Mouse (Mus musculus) heart, embryonic 12.5 days (tissue): Measurements from ENCODE around the gene Tesc. TPM values are rescaled to one million over a fixed set of nuclear protein-coding genes. Genes with fewer than 3 reads are reported as not detected.

Experiments used
- ATAC-seq: fragments of 200-750 bp; cut with Nextera tagmentation; 2 replicates; pipeline ENCODE4 v1.8.0; 2017; ENCODE audit warnings: moderate TSS enrichment, moderate library complexity; ENCODE audit not compliant: insufficient number of reproducible peaks, low FRiP score
- H3K27ac ChIP-seq: fragments of 300-500 bp; sonication (generic); 2 replicates; pipeline ENCODE4 v1.5.1; 2016; ENCODE audit warnings: mild to moderate bottlenecking, moderate library complexity; ENCODE audit not compliant: poor library complexity, severe bottlenecking
- H3K27me3 ChIP-seq: fragments of 300-500 bp; sonication (generic); replicated peaks from 2 replicates; pipeline ENCODE4 v1.6.1; 2016; ENCODE audit warnings: mild to moderate bottlenecking, moderate library complexity
- H3K36me3 ChIP-seq: fragments of 300-500 bp; sonication (generic); 2 replicates; pipeline ENCODE4 v1.6.1; 2016; ENCODE audit warnings: mild to moderate bottlenecking, moderate library complexity
- H3K4me1 ChIP-seq: fragments of 300-500 bp; sonication (generic); replicated peaks from 2 replicates; pipeline ENCODE4 v1.6.1; 2016; ENCODE audit warnings: mild to moderate bottlenecking
- H3K4me2 ChIP-seq: fragments of 300-500 bp; sonication (generic); 2 replicates; pipeline ENCODE4 v1.6.1; 2016; ENCODE audit warnings: mild to moderate bottlenecking, moderate library complexity
- H3K4me3 ChIP-seq: fragments of 300-500 bp; sonication (generic); 2 replicates; pipeline ENCODE4 v1.5.1; 2016; ENCODE audit warnings: mild to moderate bottlenecking
- H3K9ac ChIP-seq: fragments of 300-500 bp; sonication (generic); 2 replicates; pipeline ENCODE4 v1.6.1; 2016; ENCODE audit warnings: mild to moderate bottlenecking, moderate library complexity
- H3K9me3 ChIP-seq: fragments of 300-500 bp; sonication (generic); replicated peaks from 2 replicates; pipeline ENCODE4 v1.6.1; 2016; ENCODE audit warnings: mild to moderate bottlenecking, moderate library complexity
- WGBS: fragments of 180-500 bp; shearing (Covaris S2); methylation state at CpG from one replicate; pipeline ENCODE4 v1.1.7; 2016; 5-methylcytosine and 5-hydroxymethylcytosine counted together
- polyA plus RNA-seq: library from polyadenylated mRNA; unstranded; fragments of >200 nt; fragmentation: Nextera tagmentation; extraction: Ambion mirVana; gene quantifications from 2 replicates; pipeline ENCODE4 v1.2.1, GENCODE M21; 2016

The Tesc gene
- polyA plus RNA-seq, 1 experiment from 2014 or later = 20.4 TPM

GRCm38 (mm10) chr5:118061391-118061790, 33.8 kb downstream of the Tesc start:
- Histone ChIP-seq H3K4me2 (no peak overlapping the region), H3K4me3 (no peak overlapping the region), H3K36me3 (peaks cover 20% of the 10 kb centered on the region), H3K27ac (no peak overlapping the region), H3K4me1 (peaks cover 36% of the 10 kb centered on the region), H3K27me3 (no peaks in the 10 kb centered on the region), H3K9me3 (no peaks in the 10 kb centered on the region), H3K9ac (no peak overlapping the region)
- ATAC-seq = no peak
- 91% methylated on average over 18 of the region's 18 CpGs for WGBS

GRCm38 (mm10) chr5:118063181-118063621, 35.7 kb downstream of the Tesc start:
- H3K4me3 ChIP-seq = no peak overlapping the region
- H3K27me3 ChIP-seq = no peaks in the 10 kb centered on the region
- no peaks in the 10 kb centered on the region for H3K9me3 ChIP-seq
- H3K4me2 ChIP-seq = no peak overlapping the region
- H3K4me1 ChIP-seq = peaks cover 36% of the 10 kb centered on the region
- H3K27ac ChIP-seq = no peak overlapping the region
- peaks cover 32% of the 10 kb centered on the region for H3K36me3 ChIP-seq
- H3K9ac ChIP-seq = no peak overlapping the region
- WGBS = 67% methylated on average over 8 of the region's 8 CpGs
- no peak for ATAC-seq

- no peak overlapping the region for H3K4me2 ChIP-seq
- H3K36me3 ChIP-seq = peaks cover 32% of the 10 kb centered on the region
- no peak overlapping the region for H3K27ac ChIP-seq
- WGBS = 72% methylated on average over 10 of the region's 10 CpGs
- no peak for ATAC-seq
- no peak overlapping the region for H3K4me3 ChIP-seq
- peaks cover 34% of the 10 kb centered on the region for H3K4me1 ChIP-seq
- H3K9me3 ChIP-seq = no peaks in the 10 kb centered on the region
- no peak overlapping the region for H3K9ac ChIP-seq
- no peaks in the 10 kb centered on the region for H3K27me3 ChIP-seq
Measured at GRCm38 (mm10) chr5:118064284-118064901, 36.9 kb downstream of the Tesc start.

GRCm38 (mm10) chr5:118065516-118066255, 38.1 kb downstream of the Tesc start:
- H3K36me3 ChIP-seq = peaks cover 40% of the 10 kb centered on the region
- no peaks in the 10 kb centered on the region for H3K27me3 ChIP-seq
- 87% methylated on average over 19 of the region's 19 CpGs for WGBS
- H3K4me2 ChIP-seq = no peak overlapping the region
- no peak overlapping the region for H3K4me3 ChIP-seq
- H3K9ac ChIP-seq = no peak overlapping the region
- no peaks in the 10 kb centered on the region for H3K9me3 ChIP-seq
- ATAC-seq = no peak
- H3K4me1 ChIP-seq = peaks cover 34% of the 10 kb centered on the region
- H3K27ac ChIP-seq = no peak overlapping the region

GRCm38 (mm10) chr5:118066828-118067227, 39.3 kb downstream of the Tesc start:
- Histone ChIP-seq H3K27ac (no peak overlapping the region), H3K9ac (no peak overlapping the region), H3K4me1 (peaks cover 34% of the 10 kb centered on the region), H3K27me3 (no peaks in the 10 kb centered on the region), H3K36me3 (peaks cover 49% of the 10 kb centered on the region), H3K4me2 (no peak overlapping the region), H3K9me3 (no peaks in the 10 kb centered on the region), H3K4me3 (no peak overlapping the region)
- no peak for ATAC-seq
- WGBS = 68% methylated on average over 5 of the region's 5 CpGs

GRCm38 (mm10) chr5:118067572-118067971, 40.0 kb downstream of the Tesc start:
- Histone ChIP-seq H3K4me3 (no peak overlapping the region), H3K4me1 (peaks cover 34% of the 10 kb centered on the region), H3K4me2 (no peak overlapping the region), H3K27ac (peak overlapping the region; percentile 49), H3K36me3 (peaks cover 49% of the 10 kb centered on the region), H3K27me3 (no peaks in the 10 kb centered on the region), H3K9ac (0 out of 2 replicates have a peak overlapping the region, but pooled peaks have one; percentile 20), H3K9me3 (no peaks in the 10 kb centered on the region)
- WGBS = 53% methylated on average over 4 of the region's 4 CpGs
- 0 out of 2 replicates have a peak, but pooled peaks have one; percentile 12 for ATAC-seq

- Histone ChIP-seq H3K27me3 (no peaks in the 10 kb centered on the region), H3K36me3 (peaks cover 53% of the 10 kb centered on the region), H3K4me1 (peaks cover 34% of the 10 kb centered on the region), H3K9ac (0 out of 2 replicates have a peak overlapping the region, but pooled peaks have one; percentile 18), H3K27ac (peak overlapping the region; percentile 49), H3K4me2 (no peak overlapping the region), H3K9me3 (no peaks in the 10 kb centered on the region), H3K4me3 (no peak overlapping the region)
- ATAC-seq = 0 out of 2 replicates have a peak, but pooled peaks have one; percentile 12
- 43% methylated on average over 9 of the region's 9 CpGs for WGBS
Measured at GRCm38 (mm10) chr5:118067984-118068494, 40.5 kb downstream of the Tesc start.

GRCm38 (mm10) chr5:118069315-118069714, 41.8 kb downstream of the Tesc start:
- Histone ChIP-seq H3K4me3 (no peak overlapping the region), H3K9me3 (no peaks in the 10 kb centered on the region), H3K4me2 (no peak overlapping the region), H3K9ac (no peak overlapping the region), H3K27ac (no peak overlapping the region), H3K36me3 (peaks cover 64% of the 10 kb centered on the region), H3K4me1 (peaks cover 34% of the 10 kb centered on the region), H3K27me3 (no peaks in the 10 kb centered on the region)
- 33% methylated on average over 9 of the region's 9 CpGs for WGBS
- ATAC-seq = 0 out of 2 replicates have a peak, but pooled peaks have one; percentile 28

GRCm38 (mm10) chr5:118071766-118072165, 44.2 kb downstream of the Tesc start:
- no peak overlapping the region for H3K9ac ChIP-seq
- H3K36me3 ChIP-seq = peaks cover 66% of the 10 kb centered on the region
- no peak overlapping the region for H3K4me3 ChIP-seq

GRCm38 (mm10) chr5:118073213-118073773, 45.8 kb downstream of the Tesc start:
- ATAC-seq = no peak
- Histone ChIP-seq H3K9me3 (no peaks in the 10 kb centered on the region), H3K36me3 (peaks cover 67% of the 10 kb centered on the region)

More at GRCm38 (mm10) chr5:118071766-118072165, 44.2 kb downstream of the Tesc start:
- no peak overlapping the region for H3K27ac ChIP-seq
- no peaks in the 10 kb centered on the region for H3K27me3 ChIP-seq
- WGBS = 86% methylated on average over 5 of the region's 5 CpGs
- no peak for ATAC-seq
- no peak overlapping the region for H3K4me2 ChIP-seq
- H3K4me1 ChIP-seq = peaks cover 33% of the 10 kb centered on the region
- H3K9me3 ChIP-seq = no peaks in the 10 kb centered on the region

More at GRCm38 (mm10) chr5:118073213-118073773, 45.8 kb downstream of the Tesc start:
- 90% methylated on average over 15 of the region's 15 CpGs for WGBS
- H3K9ac ChIP-seq = no peak overlapping the region
- H3K27me3 ChIP-seq = no peaks in the 10 kb centered on the region
- H3K4me2 ChIP-seq = no peak overlapping the region
- H3K4me1 ChIP-seq = peaks cover 23% of the 10 kb centered on the region
- H3K27ac ChIP-seq = no peak overlapping the region
- H3K4me3 ChIP-seq = no peak overlapping the region
